Mouse (Mus musculus) E14TG2a.4 (cell line): Measurements from ENCODE around the gene Rhoh.

Experiments used
- H3K27me3 ChIP-seq: 2 replicates; pipeline ENCODE4 v1.6.1; 2014; ENCODE audit warnings: low read length, control low read depth; ENCODE audit not compliant: insufficient read depth
- H3K36me3 ChIP-seq: 2 replicates; pipeline ENCODE4 v1.6.1; 2014; ENCODE audit warnings: low read length, control low read depth; ENCODE audit not compliant: insufficient read depth
- H3K4me1 ChIP-seq: replicated peaks from 2 replicates; pipeline ENCODE4 v1.6.1; 2014; ENCODE audit warnings: low read depth, low read length, control low read depth
- H3K4me3 ChIP-seq: replicated peaks from 2 replicates; pipeline ENCODE4 v1.5.1; 2014; ENCODE audit warnings: mild to moderate bottlenecking, low read length
- H3K9me3 ChIP-seq: 2 replicates; pipeline ENCODE4 v1.6.1; 2014; ENCODE audit warnings: low read length, control low read depth
- CTCF ChIP-seq: conservative IDR thresholded peaks from 2 replicates; pipeline ENCODE4 v1.5.1; 2014; ENCODE audit warnings: low read length
- NANOG ChIP-seq: IDR thresholded peaks from 2 replicates; pipeline ENCODE4 v1.6.1; 2014; ENCODE audit warnings: borderline replicate concordance, low read length, mixed read lengths
- POU5F1 ChIP-seq: IDR thresholded peaks from 2 replicates; pipeline ENCODE4 v1.6.1; 2014; ENCODE audit warnings: low read length, borderline replicate concordance

Rhoh gene

DNA sequence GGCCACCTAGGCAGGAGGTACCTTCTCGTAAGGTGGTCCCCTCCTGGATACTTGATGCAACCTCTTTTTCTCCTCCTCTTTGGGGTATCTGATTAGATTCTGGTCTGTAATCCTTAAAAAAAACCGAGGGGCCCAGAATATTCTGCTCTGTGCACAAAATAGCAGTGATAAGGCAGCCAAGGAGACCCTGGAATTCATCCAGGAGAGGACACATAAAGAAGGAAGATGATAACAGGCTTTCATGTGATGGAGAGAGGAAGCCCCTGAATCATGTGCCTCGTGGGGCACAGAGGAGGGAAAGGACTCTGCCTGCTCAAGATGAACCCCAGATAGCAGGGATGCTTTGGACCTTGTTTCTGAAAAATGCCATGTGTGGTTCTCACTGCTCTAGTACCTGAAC lies 17.4 kb downstream of the Rhoh start:
- H3K4me1 ChIP-seq = no peaks in the 10 kb centered on the region
- TF ChIP-seq POU5F1 = no peak
- H3K4me3 ChIP-seq = no peak overlapping the region
- peaks cover 5% of the 10 kb centered on the region for H3K27me3 ChIP-seq
- no peaks in the 10 kb centered on the region for H3K36me3 ChIP-seq
- no peaks in the 10 kb centered on the region for H3K9me3 ChIP-seq

DNA sequence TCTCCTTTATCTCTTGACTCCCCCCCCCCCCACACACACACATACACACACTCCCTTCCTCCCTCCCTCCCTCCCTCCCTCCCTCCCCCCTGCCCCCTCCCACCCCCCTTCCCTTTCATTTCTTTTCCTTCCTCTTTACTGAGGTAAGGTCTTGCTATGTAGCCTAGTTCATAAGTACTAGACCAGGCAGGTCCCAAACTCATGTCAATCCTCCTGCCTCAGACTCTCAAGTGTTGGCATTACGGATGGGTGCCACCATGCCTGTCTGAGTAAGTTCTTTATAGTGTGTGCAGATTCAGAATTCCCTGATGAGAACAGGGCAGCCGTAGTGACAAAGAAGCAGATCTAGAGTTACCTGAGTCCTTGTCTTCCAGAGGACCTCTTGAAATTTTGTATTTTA lies 20.2 kb downstream of the Rhoh start:
- Histone ChIP-seq H3K9me3 (no peaks in the 10 kb centered on the region), H3K4me3 (no peak overlapping the region), H3K36me3 (no peaks in the 10 kb centered on the region), H3K27me3 (peaks cover 5% of the 10 kb centered on the region), H3K4me1 (no peaks in the 10 kb centered on the region)
- TF ChIP-seq CTCF = no peak
- TF ChIP-seq NANOG = no peak
- TF ChIP-seq POU5F1 = no peak

DNA sequence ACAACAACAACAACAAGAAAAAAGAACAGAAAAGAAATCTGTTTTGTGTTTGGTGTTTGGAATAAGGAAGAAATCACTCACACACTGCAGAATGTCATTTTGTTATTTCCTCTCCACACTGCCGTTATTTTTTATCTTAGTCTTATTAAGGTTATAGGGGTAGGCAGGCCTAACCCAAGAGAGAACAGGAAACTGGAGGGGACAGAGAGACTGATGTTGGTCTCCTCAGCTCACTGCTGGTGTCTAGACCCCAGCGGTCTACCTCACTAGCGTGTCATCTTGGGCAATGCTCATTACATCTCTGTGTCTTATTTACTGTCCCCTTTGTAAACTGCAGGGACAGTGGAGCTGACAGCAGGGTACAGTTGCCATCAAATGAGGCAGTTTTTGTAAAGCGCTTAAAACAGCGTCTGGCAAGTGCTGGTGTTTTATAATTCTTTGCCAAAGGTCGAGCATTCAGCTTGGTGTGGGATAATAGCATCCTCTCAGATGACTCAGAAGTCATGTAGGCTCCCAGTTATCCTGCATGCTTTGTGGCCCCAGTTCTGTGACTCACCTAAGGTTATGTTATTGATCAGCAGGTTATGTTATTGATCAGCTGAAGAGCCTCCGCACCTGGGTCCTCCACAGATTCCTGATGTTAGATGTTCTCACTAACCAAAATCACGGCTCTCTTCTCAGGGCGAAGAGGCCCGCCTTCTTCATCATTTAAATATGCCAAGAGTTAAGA lies 21.6 kb downstream of the Rhoh start:
- H3K9me3 ChIP-seq = no peaks in the 10 kb centered on the region
- TF ChIP-seq POU5F1 (no peak), NANOG (no peak), CTCF (no peak)

DNA sequence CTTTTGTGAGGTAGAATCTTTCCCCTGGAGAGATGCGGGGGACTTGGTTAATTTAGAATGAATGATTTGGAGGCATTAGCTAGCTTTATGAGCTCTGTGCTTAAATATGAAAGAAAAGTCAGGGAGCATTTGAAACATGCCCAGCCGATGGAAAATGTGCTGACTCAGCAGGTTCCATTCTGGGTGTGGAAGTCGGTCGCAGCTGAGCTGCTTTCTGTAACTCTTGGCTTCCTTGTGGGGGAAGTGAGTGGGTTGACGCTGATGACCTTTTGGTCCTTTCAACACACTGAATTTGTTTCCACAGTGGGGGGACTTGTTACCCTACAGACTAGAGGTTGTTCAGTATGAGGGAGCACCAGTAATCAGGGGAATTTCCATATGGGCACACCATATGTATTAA lies 22.3 kb downstream of the Rhoh start:
- no peaks in the 10 kb centered on the region for H3K9me3 ChIP-seq
- no peak overlapping the region for H3K4me3 ChIP-seq
- TF ChIP-seq POU5F1 (no peak), NANOG (no peak), CTCF (no peak)
- H3K27me3 ChIP-seq = peaks cover 11% of the 10 kb centered on the region
- no peaks in the 10 kb centered on the region for H3K4me1 ChIP-seq
- H3K36me3 ChIP-seq = no peaks in the 10 kb centered on the region

More for the DNA sequence above, 21.6 kb downstream of the Rhoh start:
- Histone ChIP-seq H3K4me1 (no peaks in the 10 kb centered on the region), H3K36me3 (no peaks in the 10 kb centered on the region), H3K4me3 (no peak overlapping the region), H3K27me3 (peaks cover 7% of the 10 kb centered on the region)

DNA sequence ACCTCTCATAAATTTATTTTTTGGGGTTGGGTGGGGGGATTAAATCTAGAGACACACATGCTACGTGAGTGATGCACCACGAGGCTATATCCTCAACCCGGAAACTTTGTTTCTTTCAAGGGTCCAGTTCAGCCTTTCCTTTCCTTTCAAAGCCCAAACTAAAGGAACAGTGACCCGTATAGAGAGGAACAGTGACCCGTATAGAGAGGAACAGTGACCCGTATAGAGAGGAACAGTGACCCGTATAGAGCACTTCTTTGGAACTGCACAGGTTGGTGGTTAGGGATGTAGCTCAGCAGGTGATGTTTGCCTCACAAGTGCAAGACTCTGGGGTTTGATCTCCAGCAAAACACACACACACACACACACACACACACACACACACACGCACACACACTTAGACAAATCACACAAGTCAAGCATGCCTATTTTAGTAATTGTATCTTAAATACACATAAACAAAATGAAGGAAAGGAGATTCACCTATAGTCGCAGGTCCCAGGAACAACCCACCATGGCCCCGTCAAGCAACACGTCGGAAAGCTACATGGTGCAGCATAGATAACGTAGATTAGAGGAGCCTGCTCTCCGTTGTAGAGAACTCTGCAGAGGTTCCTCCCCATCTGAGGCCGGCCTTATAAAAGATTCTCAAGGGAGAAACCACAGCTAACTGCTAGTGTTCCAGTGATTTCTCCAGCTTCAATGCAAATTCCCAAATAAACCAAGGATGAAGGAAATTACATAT lies 24.9 kb downstream of the Rhoh start:
- no peaks in the 10 kb centered on the region for H3K4me1 ChIP-seq
- TF ChIP-seq CTCF (no peak), POU5F1 (no peak), NANOG (no peak)
- H3K9me3 ChIP-seq = no peaks in the 10 kb centered on the region
- H3K4me3 ChIP-seq = no peak overlapping the region
- peaks cover 5% of the 10 kb centered on the region; the same call in 1 of the 2 replicates for H3K27me3 ChIP-seq
- H3K36me3 ChIP-seq = no peaks in the 10 kb centered on the region

DNA sequence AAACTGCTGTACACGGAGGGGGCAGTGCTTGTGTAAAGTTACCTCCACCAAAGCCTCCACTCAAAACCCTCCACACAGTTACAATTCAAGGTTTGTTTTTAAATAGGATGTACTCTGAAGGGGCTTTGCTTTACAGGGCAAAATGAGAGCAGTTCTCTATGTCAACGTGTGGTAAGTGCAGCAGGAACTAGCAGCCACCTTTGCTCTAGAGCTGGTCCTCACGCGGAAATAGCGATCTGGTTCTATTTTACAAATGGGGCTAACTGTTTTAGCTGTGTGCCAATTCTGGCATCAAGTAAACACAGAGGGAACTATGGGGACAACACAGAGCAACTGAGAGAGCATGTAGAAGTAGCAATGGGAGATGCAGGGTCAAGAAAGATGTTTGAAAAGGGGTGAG lies 27.1 kb downstream of the Rhoh start:
- TF ChIP-seq CTCF = no peak
- TF ChIP-seq NANOG = no peak
- no peak for TF ChIP-seq POU5F1
- H3K36me3 ChIP-seq = no peaks in the 10 kb centered on the region

DNA sequence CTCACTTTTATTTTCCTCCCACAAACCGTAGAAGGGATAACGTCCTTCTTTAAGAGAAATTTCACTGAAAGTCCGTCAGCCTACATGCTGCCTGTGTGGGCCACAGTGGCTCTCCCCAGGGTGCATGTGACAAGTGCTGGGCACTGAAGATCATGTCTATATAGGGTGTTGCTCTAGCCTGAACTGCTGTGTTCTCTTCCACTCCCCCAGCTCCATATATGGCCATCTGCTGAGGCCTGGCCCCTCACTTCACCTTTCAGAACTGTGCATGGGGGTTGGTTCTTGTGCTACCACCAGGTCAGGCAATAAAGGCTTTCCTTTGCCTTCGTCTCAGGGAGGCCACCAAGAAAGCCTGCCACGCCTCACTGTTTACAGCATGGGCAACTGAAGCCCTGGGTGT lies 28.0 kb downstream of the Rhoh start:
- H3K9me3 ChIP-seq = no peaks in the 10 kb centered on the region
- no peak overlapping the region for H3K4me3 ChIP-seq
- TF ChIP-seq CTCF (no peak), NANOG (no peak), POU5F1 (no peak)
- H3K4me1 ChIP-seq = no peaks in the 10 kb centered on the region
- H3K27me3 ChIP-seq = peaks cover 16% of the 10 kb centered on the region; the same call in 1 of the 2 replicates
- H3K36me3 ChIP-seq = no peaks in the 10 kb centered on the region

More for the DNA sequence above, 27.1 kb downstream of the Rhoh start:
- no peaks in the 10 kb centered on the region for H3K9me3 ChIP-seq
- H3K27me3 ChIP-seq = peaks cover 16% of the 10 kb centered on the region; the same call in 1 of the 2 replicates
- no peaks in the 10 kb centered on the region for H3K4me1 ChIP-seq
- H3K4me3 ChIP-seq = no peak overlapping the region

DNA sequence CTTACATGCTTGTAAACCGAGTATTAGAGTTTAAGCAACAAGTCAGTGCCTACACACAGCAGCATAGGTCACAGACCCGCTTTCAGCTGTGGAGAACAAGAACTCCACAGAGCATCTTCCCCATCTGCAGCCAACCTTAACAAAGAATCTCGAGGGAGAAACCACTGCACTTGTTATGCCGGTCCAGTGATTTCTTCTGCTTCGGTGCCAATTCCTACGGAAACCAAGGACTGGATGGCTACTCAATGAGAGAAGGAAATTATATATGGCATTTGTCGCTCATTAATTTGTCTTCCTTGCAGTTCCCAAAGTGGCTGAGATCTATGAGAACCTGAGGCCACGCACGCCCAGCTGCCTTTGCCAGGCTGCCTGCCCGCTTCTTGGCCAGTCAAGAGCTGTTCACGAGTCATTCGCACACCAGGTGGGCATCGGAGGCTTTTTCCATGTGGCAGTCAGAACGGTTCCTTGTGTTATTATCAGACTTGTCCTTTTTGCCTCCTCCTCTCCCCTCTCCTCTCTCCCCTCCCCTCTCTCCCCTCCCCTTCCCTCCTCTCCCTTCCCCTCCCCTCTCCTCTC lies 30.3 kb downstream of the Rhoh start:
- Histone ChIP-seq H3K9me3 (no peaks in the 10 kb centered on the region), H3K36me3 (no peaks in the 10 kb centered on the region), H3K4me3 (no peak overlapping the region), H3K4me1 (no peaks in the 10 kb centered on the region), H3K27me3 (peaks cover 19% of the 10 kb centered on the region; the same call in 1 of the 2 replicates)
- no peak for TF ChIP-seq POU5F1
- no peak for TF ChIP-seq CTCF
